Mouse (Mus musculus) lung, postnatal 0 days (tissue): ENCODE measurements at regions not wholly inside any gene's neighbourhood (a gene's known extent, or its start where the extent isn't known, plus 50 kb on each side); places are given as distances from the start of the nearest gene placed in this dataset.

Experiments
- ATAC-seq: fragments of 200-750 bp; cut with Nextera tagmentation; 2 replicates; pipeline ENCODE4 v1.8.0; 2017; ENCODE audit warnings: moderate library complexity
- DNase-seq: peaks from one replicate; pipeline ENCODE4 v3.0.0-alpha.2; 2016; ENCODE audit warnings: low spot score
- H3K27ac ChIP-seq: fragments of 300-500 bp; sonication (generic); 2 replicates; pipeline ENCODE4 v1.5.1; 2014; ENCODE audit warnings: antibody characterized with exemption, mild to moderate bottlenecking, low read length, mixed read lengths
- H3K27me3 ChIP-seq: fragments of 300-500 bp; sonication (generic); replicated peaks from 2 replicates; pipeline ENCODE4 v1.6.1; 2014; ENCODE audit warnings: low read length, mixed read lengths; ENCODE audit not compliant: insufficient read depth
- H3K36me3 ChIP-seq: fragments of 300-500 bp; sonication (generic); 2 replicates; pipeline ENCODE4 v1.6.1; 2014; ENCODE audit warnings: low read length, mixed read lengths; ENCODE audit not compliant: insufficient read depth
- H3K4me1 ChIP-seq: fragments of 300-500 bp; sonication (generic); 2 replicates; pipeline ENCODE4 v1.6.1; 2014; ENCODE audit warnings: antibody characterized with exemption, low read depth, low read length, mixed read lengths; ENCODE audit not compliant: insufficient read depth
- H3K4me2 ChIP-seq: fragments of 300-500 bp; sonication (generic); replicated peaks from 2 replicates; pipeline ENCODE4 v1.6.1; 2014; ENCODE audit warnings: low read depth, mild to moderate bottlenecking, low read length, moderate library complexity, mixed read lengths
- H3K4me3 ChIP-seq: fragments of 300-500 bp; sonication (generic); 2 replicates; pipeline ENCODE4 v1.5.1; 2014; ENCODE audit warnings: low read depth, low read length
- H3K9ac ChIP-seq: fragments of 300-500 bp; sonication (generic); replicated peaks from 2 replicates; pipeline ENCODE4 v1.6.1; 2014; ENCODE audit warnings: low read depth, mild to moderate bottlenecking
- H3K9me3 ChIP-seq: fragments of 300-500 bp; sonication (generic); 2 replicates; pipeline ENCODE4 v1.6.1; 2016; ENCODE audit warnings: low read length, mixed read lengths
- CTCF ChIP-seq: IDR thresholded peaks from 2 replicates; pipeline ENCODE4 v1.5.1; 2016; ENCODE audit warnings: antibody characterized with exemption, mild to moderate bottlenecking
- EP300 ChIP-seq: IDR thresholded peaks from 2 replicates; pipeline ENCODE4 v1.6.1; 2016; ENCODE audit warnings: antibody characterized with exemption, mild to moderate bottlenecking, control low read depth
- WGBS: fragments of 180-500 bp; shearing (Covaris S2); extraction: QIAGEN DNeasy Blood & Tissue Kit; methylation state at CpG from one replicate; pipeline ENCODE4 v1.1.7; 2014; 5-methylcytosine and 5-hydroxymethylcytosine counted together

DNA sequence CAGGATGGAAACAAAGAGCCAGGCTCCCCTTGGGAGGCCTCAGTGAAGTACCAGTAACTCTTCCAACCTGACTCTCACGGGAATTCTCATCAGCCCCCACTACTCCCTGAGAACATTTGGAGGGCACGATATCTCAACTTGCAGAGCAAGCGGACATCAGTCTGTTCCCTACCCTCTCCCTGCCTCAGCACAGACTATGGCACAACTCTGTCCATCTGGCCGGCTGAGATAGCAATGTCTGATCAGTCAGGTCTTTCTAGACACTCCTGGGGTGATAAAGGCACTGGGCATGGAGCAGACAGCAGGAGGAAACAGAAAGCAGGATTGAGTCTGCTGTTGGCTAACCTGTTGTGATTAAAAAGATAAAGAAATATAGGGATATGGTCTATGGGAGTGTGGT lies 164.5 kb upstream of the Gm3448 start:
- TF ChIP-seq CTCF (no peak), EP300 (no peak)
- no peak overlapping the region for H3K27ac ChIP-seq
- H3K4me2 ChIP-seq = no peak overlapping the region
- no peak for ATAC-seq
- H3K36me3 ChIP-seq = no peaks in the 10 kb centered on the region
- no peak for DNase-seq
- no peaks in the 10 kb centered on the region for H3K27me3 ChIP-seq
- no peaks in the 10 kb centered on the region for H3K9me3 ChIP-seq
- 64% methylated on average over 4 of the region's 4 CpGs for WGBS
- H3K9ac ChIP-seq = no peak overlapping the region
- H3K4me3 ChIP-seq = no peak overlapping the region
- H3K4me1 ChIP-seq = peaks cover 3% of the 10 kb centered on the region; the same call in 1 of the 2 replicates

DNA sequence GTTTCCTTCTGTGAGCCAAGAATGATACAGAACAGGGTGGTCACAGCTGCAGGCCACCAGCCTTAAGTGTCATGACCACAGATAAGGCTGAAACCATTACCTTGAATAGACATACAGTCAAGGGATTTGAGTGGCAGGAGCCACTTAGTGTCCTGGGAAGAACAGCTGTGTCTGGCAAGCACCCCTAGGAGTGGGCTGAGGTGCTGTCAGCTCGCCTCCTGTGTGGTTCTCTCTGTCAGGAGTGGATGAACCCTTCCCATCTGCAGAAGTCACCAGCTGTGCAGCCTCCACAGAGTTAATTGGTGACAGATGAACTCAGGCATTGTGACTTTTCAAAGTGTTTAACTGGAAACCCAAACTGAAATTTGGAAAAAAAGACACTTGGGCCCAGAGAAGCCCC lies 163.2 kb upstream of the Gm3448 start:
- no peaks in the 10 kb centered on the region for H3K9me3 ChIP-seq
- DNase-seq = no peak
- 67% methylated on average over 1 of the region's 1 CpGs for WGBS
- no peak overlapping the region for H3K9ac ChIP-seq
- H3K4me1 ChIP-seq = peaks cover 3% of the 10 kb centered on the region; the same call in 1 of the 2 replicates
- TF ChIP-seq EP300 (no peak), CTCF (no peak)
- no peak overlapping the region for H3K4me2 ChIP-seq
- no peak overlapping the region for H3K4me3 ChIP-seq
- H3K36me3 ChIP-seq = no peaks in the 10 kb centered on the region
- H3K27ac ChIP-seq = no peak overlapping the region
- no peaks in the 10 kb centered on the region for H3K27me3 ChIP-seq
- no peak for ATAC-seq

- no peaks in the 10 kb centered on the region for H3K9me3 ChIP-seq
- no peak for TF ChIP-seq CTCF
- no peak for ATAC-seq
Measured at GRCm38 (mm10) chr17:15199235-15199634, 157.9 kb upstream of the Gm3448 start.

GRCm38 (mm10) chr17:15197361-15197760 lies 156.0 kb upstream of the Gm3448 start:
- ATAC-seq (no peak), DNase-seq (no peak)
- Histone ChIP-seq H3K27me3 (no peaks in the 10 kb centered on the region), H3K36me3 (no peaks in the 10 kb centered on the region), H3K4me1 (peaks cover 14% of the 10 kb centered on the region; the same call in 1 of the 2 replicates), H3K27ac (no peak overlapping the region), H3K9ac (no peak overlapping the region), H3K4me3 (no peak overlapping the region), H3K4me2 (no peak overlapping the region), H3K9me3 (no peaks in the 10 kb centered on the region)
- TF ChIP-seq CTCF (no peak), EP300 (no peak)
- 87% methylated on average over 6 of the region's 6 CpGs for WGBS

More at GRCm38 (mm10) chr17:15199235-15199634, 157.9 kb upstream of the Gm3448 start:
- H3K36me3 ChIP-seq = no peaks in the 10 kb centered on the region
- no peak overlapping the region for H3K27ac ChIP-seq
- H3K4me3 ChIP-seq = no peak overlapping the region
- no peak overlapping the region for H3K9ac ChIP-seq
- H3K27me3 ChIP-seq = no peaks in the 10 kb centered on the region
- no peak for DNase-seq
- H3K4me1 ChIP-seq = peaks cover 7% of the 10 kb centered on the region; the same call in 1 of the 2 replicates
- no peak overlapping the region for H3K4me2 ChIP-seq
- WGBS = 62% methylated on average over 3 of the region's 3 CpGs

DNA sequence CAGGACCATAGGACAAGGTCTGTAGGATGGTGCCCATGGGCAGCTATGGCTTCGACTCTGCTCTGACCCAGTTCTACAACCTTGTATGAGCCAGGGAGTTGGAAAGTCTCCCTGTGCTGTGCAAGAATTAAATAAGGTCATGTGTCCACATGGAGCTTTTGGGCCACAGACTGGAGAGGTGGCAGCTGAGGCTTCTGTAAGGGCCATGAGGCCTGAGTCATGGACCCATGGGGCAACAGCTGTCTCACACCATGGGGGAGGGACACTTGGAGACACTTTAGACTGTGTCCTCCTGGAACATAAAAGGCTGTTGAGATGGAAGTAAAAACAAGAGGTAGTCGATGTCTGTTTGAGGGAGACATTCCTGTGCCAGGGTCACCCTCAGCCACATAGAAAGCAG lies 154.5 kb upstream of the Gm3448 start:
- no peak for ATAC-seq
- Histone ChIP-seq H3K9me3 (no peaks in the 10 kb centered on the region), H3K4me1 (peaks cover 14% of the 10 kb centered on the region; the same call in 1 of the 2 replicates), H3K27me3 (no peaks in the 10 kb centered on the region), H3K27ac (no peak overlapping the region), H3K36me3 (no peaks in the 10 kb centered on the region), H3K4me2 (no peak overlapping the region), H3K4me3 (no peak overlapping the region), H3K9ac (no peak overlapping the region)
- no peak for DNase-seq
- 72% methylated on average over 2 of the region's 2 CpGs for WGBS
- no peak for TF ChIP-seq EP300
- no peak for TF ChIP-seq CTCF

- Histone ChIP-seq H3K27me3 (no peaks in the 10 kb centered on the region), H3K4me2 (no peak overlapping the region), H3K27ac (no peak overlapping the region), H3K4me3 (no peak overlapping the region), H3K36me3 (no peaks in the 10 kb centered on the region), H3K9me3 (no peaks in the 10 kb centered on the region), H3K9ac (no peak overlapping the region), H3K4me1 (peaks cover 14% of the 10 kb centered on the region; the same call in 1 of the 2 replicates)
- ATAC-seq (0 out of 2 replicates have a peak, but pooled peaks have one; percentile 10), DNase-seq (peak; percentile 34)
- WGBS = 27% methylated on average over 7 of the region's 7 CpGs
- no peak for TF ChIP-seq CTCF
- no peak for TF ChIP-seq EP300
Measured at GRCm38 (mm10) chr17:15194894-15195461, 153.6 kb upstream of the Gm3448 start.
